Mouse (Mus musculus): ENCODE results near the gene Ctnna3. TPM values are rescaled to one million over a fixed set of nuclear protein-coding genes. Genes with fewer than 3 reads are reported as not detected.
A peak's percentile ranks its signal among the peaks of the same experiment; 100 is the strongest.

The Ctnna3 gene
- polyA plus RNA-seq, 1 experiment from 2014 or later: 0.42 TPM

- Histone ChIP-seq H3K9me3 (ENCODE audit: control insufficient read depth, low read length) (no peaks in the 10 kb centered on the region), H3K9ac (ENCODE audit: low read depth, low read length) (no peak overlapping the region), H3K4me1 (replicated peaks; ENCODE audit: control insufficient read depth, insufficient read depth, low read length) (no peaks in the 10 kb centered on the region; the same call in 1 of the 2 replicates), H3K36me3 (ENCODE audit: control insufficient read depth, insufficient read depth, low read length) (no peaks in the 10 kb centered on the region), H3K4me2 (replicated peaks; ENCODE audit: low read depth, low read length) (no peak overlapping the region), H3K27ac (ENCODE audit: low read depth, low read length) (no peak overlapping the region), H3K27me3 (ENCODE audit: control insufficient read depth, insufficient read depth, low read length) (no peaks in the 10 kb centered on the region), H3K4me3 (ENCODE audit: low read depth, low read length) (no peak overlapping the region)
- ATAC-seq (ENCODE audit: low FRiP score) (peak; percentile 16; the same call in 1 of the 2 replicates), DNase-seq (ENCODE audit: low spot score) (no peak)
- 89% methylated on average over 5 of the region's 5 CpGs for WGBS
These were observed 549.1 kb downstream of the Ctnna3 start for GRCm38 (mm10) chr10:63978969-63979368.

GRCm38 (mm10) chr10:63979410-63979809, 549.5 kb downstream of the Ctnna3 start:
- no peak for DNase-seq (ENCODE audit: low spot score)
- no peak overlapping the region for H3K9ac ChIP-seq (ENCODE audit: low read depth, low read length)

GRCm38 (mm10) chr10:63985576-63985975, 555.7 kb downstream of the Ctnna3 start:
- WGBS: 76% methylated on average over 4 of the region's 4 CpGs
- no peaks in the 10 kb centered on the region for H3K36me3 ChIP-seq (ENCODE audit: control insufficient read depth, insufficient read depth, low read length)
- H3K27me3 ChIP-seq (ENCODE audit: control insufficient read depth, insufficient read depth, low read length): no peaks in the 10 kb centered on the region
- H3K4me2 ChIP-seq (replicated peaks; ENCODE audit: low read depth, low read length): no peak overlapping the region
- no peaks in the 10 kb centered on the region for H3K9me3 ChIP-seq (ENCODE audit: control insufficient read depth, low read length)
- H3K4me1 ChIP-seq (replicated peaks; ENCODE audit: control insufficient read depth, insufficient read depth, low read length): no peaks in the 10 kb centered on the region
- DNase-seq (ENCODE audit: low spot score) (no peak), ATAC-seq (ENCODE audit: low FRiP score) (no peak)
- H3K9ac ChIP-seq (ENCODE audit: low read depth, low read length): no peak overlapping the region
- no peak overlapping the region for H3K4me3 ChIP-seq (ENCODE audit: low read depth, low read length)
- H3K27ac ChIP-seq (ENCODE audit: low read depth, low read length): no peak overlapping the region

More at GRCm38 (mm10) chr10:63979410-63979809, 549.5 kb downstream of the Ctnna3 start:
- H3K9me3 ChIP-seq (ENCODE audit: control insufficient read depth, low read length): no peaks in the 10 kb centered on the region
- no peak overlapping the region for H3K4me2 ChIP-seq (replicated peaks; ENCODE audit: low read depth, low read length)
- no peak overlapping the region for H3K27ac ChIP-seq (ENCODE audit: low read depth, low read length)
- no peaks in the 10 kb centered on the region; the same call in 1 of the 2 replicates for H3K4me1 ChIP-seq (replicated peaks; ENCODE audit: control insufficient read depth, insufficient read depth, low read length)
- no peak overlapping the region for H3K4me3 ChIP-seq (ENCODE audit: low read depth, low read length)
- WGBS: 82% methylated on average over 2 of the region's 2 CpGs
- H3K27me3 ChIP-seq (ENCODE audit: control insufficient read depth, insufficient read depth, low read length): no peaks in the 10 kb centered on the region
- no peak for ATAC-seq (ENCODE audit: low FRiP score)
- no peaks in the 10 kb centered on the region for H3K36me3 ChIP-seq (ENCODE audit: control insufficient read depth, insufficient read depth, low read length)

- no peaks in the 10 kb centered on the region for H3K9me3 ChIP-seq (ENCODE audit: control insufficient read depth, low read length)
- no peak overlapping the region for H3K9ac ChIP-seq (ENCODE audit: low read depth, low read length)
- H3K27me3 ChIP-seq (ENCODE audit: control insufficient read depth, insufficient read depth, low read length): no peaks in the 10 kb centered on the region
- H3K4me3 ChIP-seq (ENCODE audit: low read depth, low read length): no peak overlapping the region
- H3K4me2 ChIP-seq (replicated peaks; ENCODE audit: low read depth, low read length): no peak overlapping the region
- WGBS: 87% methylated on average over 5 of the region's 5 CpGs
- H3K27ac ChIP-seq (ENCODE audit: low read depth, low read length): no peak overlapping the region
- DNase-seq (ENCODE audit: low spot score) (no peak), ATAC-seq (ENCODE audit: low FRiP score) (no peak)
- H3K36me3 ChIP-seq (ENCODE audit: control insufficient read depth, insufficient read depth, low read length): no peaks in the 10 kb centered on the region
- no peaks in the 10 kb centered on the region for H3K4me1 ChIP-seq (replicated peaks; ENCODE audit: control insufficient read depth, insufficient read depth, low read length)
These were observed 564.4 kb downstream of the Ctnna3 start for GRCm38 (mm10) chr10:63994251-63994650.

- Histone ChIP-seq H3K27ac (ENCODE audit: low read depth, low read length) (no peak overlapping the region), H3K4me2 (replicated peaks; ENCODE audit: low read depth, low read length) (no peak overlapping the region), H3K36me3 (ENCODE audit: control insufficient read depth, insufficient read depth, low read length) (no peaks in the 10 kb centered on the region), H3K9ac (ENCODE audit: low read depth, low read length) (no peak overlapping the region), H3K27me3 (ENCODE audit: control insufficient read depth, insufficient read depth, low read length) (no peaks in the 10 kb centered on the region), H3K4me3 (ENCODE audit: low read depth, low read length) (no peak overlapping the region), H3K4me1 (replicated peaks; ENCODE audit: control insufficient read depth, insufficient read depth, low read length) (no peaks in the 10 kb centered on the region), H3K9me3 (ENCODE audit: control insufficient read depth, low read length) (no peaks in the 10 kb centered on the region)
- DNase-seq (ENCODE audit: low spot score) (peak; percentile 18), ATAC-seq (ENCODE audit: low FRiP score) (no peak)
- WGBS: 82% methylated on average over 6 of the region's 6 CpGs
These were observed 571.6 kb downstream of the Ctnna3 start for GRCm38 (mm10) chr10:64001531-64001930.

- Histone ChIP-seq H3K9me3 (ENCODE audit: control insufficient read depth, low read length) (no peaks in the 10 kb centered on the region), H3K4me1 (replicated peaks; ENCODE audit: control insufficient read depth, insufficient read depth, low read length) (no peaks in the 10 kb centered on the region), H3K4me3 (ENCODE audit: low read depth, low read length) (no peak overlapping the region), H3K27ac (ENCODE audit: low read depth, low read length) (no peak overlapping the region), H3K27me3 (ENCODE audit: control insufficient read depth, insufficient read depth, low read length) (no peaks in the 10 kb centered on the region), H3K36me3 (ENCODE audit: control insufficient read depth, insufficient read depth, low read length) (no peaks in the 10 kb centered on the region), H3K9ac (ENCODE audit: low read depth, low read length) (no peak overlapping the region), H3K4me2 (replicated peaks; ENCODE audit: low read depth, low read length) (no peak overlapping the region)
- ATAC-seq (ENCODE audit: low FRiP score) (no peak), DNase-seq (ENCODE audit: low spot score) (no peak)
- WGBS: 85% methylated on average over 9 of the region's 9 CpGs
These were observed 572.1 kb downstream of the Ctnna3 start for GRCm38 (mm10) chr10:64001996-64002395.

- H3K4me1 ChIP-seq (replicated peaks; ENCODE audit: control insufficient read depth, insufficient read depth, low read length): no peaks in the 10 kb centered on the region
- WGBS: 80% methylated on average over 1 of the region's 1 CpGs
- no peaks in the 10 kb centered on the region for H3K27me3 ChIP-seq (ENCODE audit: control insufficient read depth, insufficient read depth, low read length)
- no peak overlapping the region for H3K9ac ChIP-seq (ENCODE audit: low read depth, low read length)
- no peaks in the 10 kb centered on the region for H3K36me3 ChIP-seq (ENCODE audit: control insufficient read depth, insufficient read depth, low read length)
- H3K4me3 ChIP-seq (ENCODE audit: low read depth, low read length): no peak overlapping the region
- no peak overlapping the region for H3K27ac ChIP-seq (ENCODE audit: low read depth, low read length)
- no peak for ATAC-seq (ENCODE audit: low FRiP score)
- no peaks in the 10 kb centered on the region for H3K9me3 ChIP-seq (ENCODE audit: control insufficient read depth, low read length)
- no peak overlapping the region for H3K4me2 ChIP-seq (replicated peaks; ENCODE audit: low read depth, low read length)
- no peak for DNase-seq (ENCODE audit: low spot score)
These were observed 590.4 kb downstream of the Ctnna3 start for GRCm38 (mm10) chr10:64020347-64020746.

GRCm38 (mm10) chr10:64023340-64023739, 593.4 kb downstream of the Ctnna3 start:
- DNase-seq (ENCODE audit: low spot score): no peak
- Histone ChIP-seq H3K27ac (ENCODE audit: low read depth, low read length) (no peak overlapping the region), H3K4me1 (replicated peaks; ENCODE audit: control insufficient read depth, insufficient read depth, low read length) (no peaks in the 10 kb centered on the region), H3K4me2 (replicated peaks; ENCODE audit: low read depth, low read length) (no peak overlapping the region), H3K27me3 (ENCODE audit: control insufficient read depth, insufficient read depth, low read length) (no peaks in the 10 kb centered on the region), H3K4me3 (ENCODE audit: low read depth, low read length) (no peak overlapping the region), H3K36me3 (ENCODE audit: control insufficient read depth, insufficient read depth, low read length) (no peaks in the 10 kb centered on the region), H3K9me3 (ENCODE audit: control insufficient read depth, low read length) (no peaks in the 10 kb centered on the region), H3K9ac (ENCODE audit: low read depth, low read length) (no peak overlapping the region)
- WGBS: 84% methylated on average over 6 of the region's 6 CpGs
- ATAC-seq (ENCODE audit: low FRiP score): no peak

- DNase-seq (ENCODE audit: low spot score): no peak
- Histone ChIP-seq H3K4me2 (replicated peaks; ENCODE audit: low read depth, low read length) (no peak overlapping the region), H3K9ac (ENCODE audit: low read depth, low read length) (no peak overlapping the region), H3K4me1 (replicated peaks; ENCODE audit: control insufficient read depth, insufficient read depth, low read length) (no peaks in the 10 kb centered on the region), H3K9me3 (ENCODE audit: control insufficient read depth, low read length) (no peaks in the 10 kb centered on the region), H3K27me3 (ENCODE audit: control insufficient read depth, insufficient read depth, low read length) (no peaks in the 10 kb centered on the region), H3K27ac (ENCODE audit: low read depth, low read length) (no peak overlapping the region), H3K4me3 (ENCODE audit: low read depth, low read length) (no peak overlapping the region), H3K36me3 (ENCODE audit: control insufficient read depth, insufficient read depth, low read length) (no peaks in the 10 kb centered on the region)
- no peak for ATAC-seq (ENCODE audit: low FRiP score)
These were observed 601.0 kb downstream of the Ctnna3 start for GRCm38 (mm10) chr10:64030901-64031300.
